Mouse (Mus musculus) liver, embryonic 14.5 days (tissue): ENCODE measurements at regions not wholly inside any gene's neighbourhood (a gene's known extent, or its start where the extent isn't known, plus 50 kb on each side); places are given as distances from the start of the nearest gene placed in this dataset.

Source experiments
- ATAC-seq: fragments of 200-750 bp; cut with Nextera tagmentation; 2 replicates; pipeline ENCODE4 v1.8.0; 2017; ENCODE audit warnings: moderate number of reproducible peaks, mild to moderate bottlenecking, moderate library complexity; ENCODE audit not compliant: insufficient read depth
- DNase-seq, 3 experiments: peaks; one replicate each; pipeline ENCODE4 v3.0.0-alpha.2; 2012 to 2013; ENCODE audit warnings: low read depth in 3 of 3, low spot score in 3 of 3
- H3K27ac ChIP-seq: fragments of 300-500 bp; sonication (generic); 2 replicates; pipeline ENCODE4 v1.5.1; 2014; ENCODE audit warnings: moderate library complexity, mild to moderate bottlenecking, control low read depth, inconsistent platforms
- H3K27me3 ChIP-seq: fragments of 300-500 bp; sonication (generic); 2 replicates; pipeline ENCODE4 v1.6.1; 2014; ENCODE audit warnings: mild to moderate bottlenecking, low read length, moderate library complexity; ENCODE audit not compliant: control insufficient read depth, insufficient read depth
- H3K36me3 ChIP-seq: fragments of 300-500 bp; sonication (generic); replicated peaks from 2 replicates; pipeline ENCODE4 v1.6.1; 2014; ENCODE audit warnings: low read depth; ENCODE audit not compliant: control insufficient read depth, insufficient read depth
- H3K4me1 ChIP-seq, 2 experiments: fragments of 200-500 bp in 1 of 2; fragments of 300-500 bp in 1 of 2; sonication (generic) in 1 of 2; replicated peaks; 2 replicates each; pipeline ENCODE4 v1.6.1; 2012 to 2014; ENCODE audit warnings: antibody characterized with exemption in 1 of 2, inconsistent platforms in 1 of 2, low read length in 1 of 2; ENCODE audit not compliant: control insufficient read depth in 2 of 2, insufficient read depth in 2 of 2
- H3K4me2 ChIP-seq: fragments of 300-500 bp; sonication (generic); 2 replicates; pipeline ENCODE4 v1.6.1; 2014; ENCODE audit warnings: low read depth, mild to moderate bottlenecking, control low read depth, moderate library complexity
- H3K4me3 ChIP-seq, 2 experiments: fragments of 200-500 bp in 1 of 2; fragments of 300-500 bp in 1 of 2; sonication (generic) in 1 of 2; 2 replicates each; pipeline ENCODE4 v1.5.1; 2012 to 2014; ENCODE audit warnings: low read depth in 2 of 2, low read length in 2 of 2, mild to moderate bottlenecking in 2 of 2, control low read depth in 1 of 2, inconsistent platforms in 1 of 2, moderate library complexity in 1 of 2; ENCODE audit not compliant: insufficient read depth in 1 of 2
- H3K9ac ChIP-seq: fragments of 300-500 bp; sonication (generic); replicated peaks from 2 replicates; pipeline ENCODE4 v1.6.1; 2014; ENCODE audit warnings: mild to moderate bottlenecking, control low read depth, moderate library complexity
- H3K9me3 ChIP-seq: fragments of 300-500 bp; sonication (generic); 2 replicates; pipeline ENCODE4 v1.6.1; 2016; ENCODE audit warnings: low read length, mixed read lengths; ENCODE audit not compliant: control insufficient read depth
- CTCF ChIP-seq: IDR thresholded peaks from 2 replicates; pipeline ENCODE4 v1.5.1; 2016; ENCODE audit warnings: antibody characterized with exemption, low read depth, control low read depth
- EP300 ChIP-seq: IDR thresholded peaks from 2 replicates; pipeline ENCODE4 v1.6.1; 2016; ENCODE audit warnings: antibody characterized with exemption, low read depth
- WGBS: fragments of 180-500 bp; shearing (Covaris S2); extraction: QIAGEN DNeasy Blood & Tissue Kit; methylation state at CpG from one replicate; pipeline ENCODE4 v1.1.7; 2014; ENCODE audit not compliant: insufficient replicate concordance; 5-methylcytosine and 5-hydroxymethylcytosine counted together

DNA sequence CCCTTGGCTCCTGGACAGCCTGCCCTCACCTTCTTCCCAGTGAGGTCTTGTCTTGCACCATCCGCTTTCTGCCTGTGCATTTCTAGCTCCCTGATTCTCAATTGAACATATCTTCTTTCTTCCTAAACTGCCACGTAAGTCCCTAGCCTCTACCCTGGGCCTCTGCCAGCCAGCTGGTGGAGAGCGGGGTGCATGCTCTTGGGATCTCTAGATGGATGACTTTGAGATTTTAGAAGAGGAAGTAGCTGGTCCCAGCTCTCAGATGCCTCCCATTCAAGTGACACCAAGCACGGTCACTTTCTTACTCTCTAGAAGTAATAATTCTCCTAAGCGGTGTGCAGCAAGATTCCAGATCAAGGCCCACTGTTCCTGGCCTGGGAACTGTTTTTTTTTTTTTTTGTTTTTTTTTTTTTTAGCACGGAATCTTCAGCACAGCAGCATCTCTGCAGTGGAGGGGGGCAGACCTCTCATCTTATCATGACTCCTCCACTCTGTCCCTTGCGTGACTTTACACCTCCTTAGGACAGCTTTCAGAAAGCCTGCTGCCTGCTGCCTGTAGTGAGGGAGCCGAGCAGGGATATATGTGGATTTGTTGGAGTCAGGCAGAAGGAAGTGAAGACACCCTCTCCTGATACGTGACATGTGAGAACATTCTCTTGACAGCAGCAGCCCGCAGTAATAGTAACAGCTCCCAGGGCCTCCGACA is 453.6 kb upstream of the Zmiz1 start:
- WGBS: 41% methylated on average over 11 of the region's 11 CpGs
- no peaks in the 10 kb centered on the region for H3K4me1 ChIP-seq
- no peak overlapping the region for H3K9ac ChIP-seq
- TF ChIP-seq EP300 (no peak), CTCF (no peak)
- no peaks in the 10 kb centered on the region for H3K9me3 ChIP-seq
- H3K4me2 ChIP-seq: no peak overlapping the region
- no peak overlapping the region for H3K27ac ChIP-seq
- DNase-seq: no peak
- H3K36me3 ChIP-seq: no peaks in the 10 kb centered on the region
- no peak overlapping the region for H3K4me3 ChIP-seq
- ATAC-seq: no peak
- H3K27me3 ChIP-seq: no peaks in the 10 kb centered on the region

DNA sequence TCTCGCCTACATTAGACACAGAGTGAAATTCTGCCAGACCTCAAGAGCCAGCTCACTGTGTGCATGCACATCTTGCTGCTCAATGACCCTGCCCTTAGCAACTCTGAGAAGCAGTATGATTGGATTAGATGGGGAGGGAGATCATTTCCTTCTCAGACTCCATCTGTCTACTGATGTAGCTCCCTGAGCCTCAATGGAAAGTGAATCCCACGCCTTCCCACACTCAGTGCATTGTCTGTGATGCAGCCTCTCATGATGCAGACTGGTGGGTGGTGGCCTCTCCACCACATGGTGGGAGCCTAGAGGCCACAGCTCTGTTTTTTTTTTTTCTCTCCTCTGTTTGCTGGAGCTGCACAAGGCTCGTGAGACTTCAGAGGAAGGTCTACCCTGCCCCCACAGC is 447.1 kb upstream of the Zmiz1 start:
- TF ChIP-seq CTCF (no peak), EP300 (no peak)
- 33% methylated on average over 3 of the region's 3 CpGs for WGBS

DNA sequence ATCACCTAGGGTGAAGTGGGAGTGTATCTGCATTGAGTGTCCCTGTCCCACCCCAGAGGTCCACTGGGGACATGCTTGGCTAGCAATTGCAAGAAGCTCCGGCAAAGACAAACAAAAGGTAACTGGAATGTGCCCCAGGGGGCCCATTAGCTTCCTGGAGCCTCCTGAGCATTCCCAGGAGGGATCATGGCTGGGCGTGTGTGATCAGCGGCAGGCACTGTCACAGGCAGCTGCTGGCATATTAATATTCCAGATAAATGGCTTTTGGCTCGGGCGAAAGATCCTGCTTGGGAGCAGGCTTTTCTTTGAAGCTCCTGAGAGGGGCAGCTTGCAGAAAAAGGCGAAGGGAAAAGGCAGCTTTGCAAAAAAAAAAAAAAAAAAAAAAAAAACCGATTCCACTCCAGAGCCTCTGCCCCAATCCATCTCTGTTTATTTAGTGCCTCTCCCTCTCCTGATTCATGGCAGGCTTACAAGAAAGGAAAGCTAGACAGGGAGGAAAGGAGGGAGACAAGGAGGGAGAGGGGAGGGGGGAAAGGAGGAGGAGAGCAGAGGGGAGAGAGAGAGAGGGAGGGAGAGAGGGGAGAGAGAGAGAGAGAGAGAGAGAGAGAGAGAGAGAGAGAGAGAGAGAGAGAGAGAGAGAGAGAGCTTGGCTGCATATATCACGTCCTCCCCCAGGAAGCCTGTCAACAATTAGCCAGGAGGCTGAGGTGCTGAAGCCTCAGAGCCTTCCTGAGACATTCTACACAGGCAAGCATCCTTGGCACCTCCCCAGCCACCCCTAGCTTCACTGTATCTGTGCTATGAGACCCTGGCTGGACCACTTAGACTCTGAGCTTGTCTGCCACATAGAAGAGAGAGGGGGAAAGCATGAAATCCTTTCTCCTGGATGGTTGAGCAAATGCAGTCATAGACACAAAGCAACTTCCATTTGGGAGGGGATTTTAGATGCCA is 443.4 kb upstream of the Zmiz1 start:
- Histone ChIP-seq H3K27ac (no peak overlapping the region), H3K4me2 (no peak overlapping the region), H3K9ac (no peak overlapping the region), H3K4me1 (no peaks in the 10 kb centered on the region), H3K27me3 (no peaks in the 10 kb centered on the region), H3K9me3 (no peaks in the 10 kb centered on the region), H3K36me3 (no peaks in the 10 kb centered on the region), H3K4me3 (no peak overlapping the region)
- 18% methylated on average over 8 of the region's 8 CpGs for WGBS
- no peak for ATAC-seq
- TF ChIP-seq CTCF (no peak), EP300 (no peak)
- no peak for DNase-seq

More for the DNA sequence above, 447.1 kb upstream of the Zmiz1 start:
- ATAC-seq (no peak), DNase-seq (no peak)
- H3K4me1 ChIP-seq: no peaks in the 10 kb centered on the region
- H3K4me2 ChIP-seq: no peak overlapping the region
- no peak overlapping the region for H3K9ac ChIP-seq
- H3K4me3 ChIP-seq: no peak overlapping the region
- no peaks in the 10 kb centered on the region for H3K27me3 ChIP-seq
- no peaks in the 10 kb centered on the region for H3K36me3 ChIP-seq
- no peak overlapping the region for H3K27ac ChIP-seq
- no peaks in the 10 kb centered on the region for H3K9me3 ChIP-seq

DNA sequence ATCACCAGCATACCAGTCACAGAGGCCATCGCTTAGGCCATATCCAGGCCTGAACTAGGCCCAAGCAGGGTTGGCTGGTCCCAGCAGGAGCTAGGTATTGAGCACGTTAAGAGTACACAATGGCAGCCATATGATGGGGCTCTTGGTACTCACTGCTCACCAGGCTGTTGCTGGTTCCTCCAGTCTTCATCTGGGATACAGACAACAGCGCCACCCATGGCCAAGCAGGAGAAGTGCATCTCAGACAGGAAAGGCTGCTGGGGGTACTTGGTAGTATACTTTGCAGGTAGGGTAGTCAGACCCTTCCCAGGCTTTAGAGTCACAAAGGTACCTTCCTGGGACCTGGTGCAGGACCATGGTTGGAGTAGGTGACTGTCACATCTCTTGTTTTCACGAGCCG is 441.1 kb upstream of the Zmiz1 start:
- Histone ChIP-seq H3K4me1 (no peaks in the 10 kb centered on the region), H3K9me3 (no peaks in the 10 kb centered on the region), H3K27me3 (no peaks in the 10 kb centered on the region), H3K36me3 (no peaks in the 10 kb centered on the region), H3K4me2 (no peak overlapping the region), H3K4me3 (no peak overlapping the region), H3K27ac (no peak overlapping the region), H3K9ac (no peak overlapping the region)
- WGBS: 51% methylated on average over 5 of the region's 5 CpGs
- DNase-seq (no peak), ATAC-seq (no peak)
- TF ChIP-seq CTCF (peak; percentile 71), EP300 (no peak)

DNA sequence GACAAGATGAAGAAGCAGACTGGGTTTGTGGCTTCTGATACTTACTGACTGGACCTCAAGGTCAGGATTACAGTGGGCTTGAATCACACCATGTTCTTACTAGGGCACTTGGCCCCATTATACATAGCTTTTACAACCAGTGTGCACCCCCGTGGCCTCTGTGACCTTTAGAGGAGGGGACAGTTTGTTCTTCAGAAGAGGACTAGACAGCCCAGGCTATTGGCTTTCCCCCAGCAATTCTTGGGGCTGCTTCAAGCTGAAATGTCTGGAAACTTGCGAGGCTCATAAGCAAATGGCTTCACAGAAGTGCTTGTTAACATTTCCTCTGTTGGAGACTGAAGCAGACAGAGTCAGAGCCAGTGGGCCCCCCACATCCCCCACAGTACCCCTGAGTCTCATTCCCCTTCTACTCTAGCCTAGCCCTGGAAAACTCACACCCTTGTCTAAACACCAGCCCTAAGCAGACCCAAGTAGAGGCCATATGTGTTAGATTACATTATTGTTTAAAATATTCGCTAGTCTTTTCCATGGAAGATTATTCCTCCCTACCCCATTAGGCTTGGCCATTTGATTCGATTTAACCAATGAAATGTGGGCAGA is 439.6 kb upstream of the Zmiz1 start:
- H3K27me3 ChIP-seq: no peaks in the 10 kb centered on the region
- no peak overlapping the region for H3K9ac ChIP-seq
- H3K36me3 ChIP-seq: no peaks in the 10 kb centered on the region
- no peak for TF ChIP-seq EP300
- no peak for TF ChIP-seq CTCF
- no peak overlapping the region for H3K4me3 ChIP-seq
- 47% methylated on average over 4 of the region's 4 CpGs for WGBS
- H3K27ac ChIP-seq: no peak overlapping the region
- DNase-seq (no peak), ATAC-seq (no peak)
- H3K4me2 ChIP-seq: no peak overlapping the region
- no peaks in the 10 kb centered on the region for H3K4me1 ChIP-seq
- no peaks in the 10 kb centered on the region for H3K9me3 ChIP-seq
